Mouse (Mus musculus) embryo, embryonic 10.5 days (tissue): ENCODE data around the gene D1Ertd622e.

Experiments used
- DNase-seq: peaks from one replicate; pipeline ENCODE4 v3.0.0-alpha.2; 2015; ENCODE audit warnings: low spot score

D1Ertd622e gene

DNA sequence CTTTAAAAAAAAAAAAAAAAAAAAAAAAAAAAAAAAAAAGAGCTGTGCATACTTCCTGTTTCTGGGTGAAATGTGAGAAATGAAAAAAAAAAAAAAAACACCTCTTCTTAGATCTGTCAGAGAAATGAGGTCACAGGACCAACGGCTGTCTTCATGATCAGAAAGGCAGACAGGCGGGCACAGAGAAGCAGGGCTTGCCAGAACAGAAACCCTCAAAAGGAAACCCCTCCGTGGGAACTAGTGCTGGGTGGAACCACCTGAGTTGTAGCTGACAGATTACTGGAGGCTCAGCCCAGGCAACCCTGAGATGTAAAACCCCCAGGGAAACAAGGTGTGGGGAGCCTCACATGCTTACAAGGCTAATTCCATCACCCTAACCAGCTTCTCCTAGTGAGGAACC, 81.6 kb downstream of the D1Ertd622e start:
- no peak for DNase-seq

DNA sequence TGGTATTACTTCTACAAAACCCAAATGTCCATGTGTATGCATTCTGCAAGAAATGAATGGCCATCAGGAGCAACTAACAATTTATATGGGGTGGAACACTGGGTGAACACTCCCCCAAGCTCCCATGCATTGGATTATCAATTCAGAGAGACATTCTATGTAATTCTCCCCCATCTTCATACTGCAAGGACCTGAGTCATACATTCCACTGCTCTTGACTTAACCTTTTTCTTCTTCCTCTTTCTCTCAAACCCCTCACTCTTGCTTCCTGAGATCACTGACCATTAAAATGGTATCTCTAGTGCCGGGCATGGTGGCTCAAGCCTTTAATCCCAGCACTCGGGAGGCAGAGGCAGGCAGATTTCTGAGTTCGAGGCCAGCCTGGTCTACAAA, 83.9 kb downstream of the D1Ertd622e start:
- no peak for DNase-seq

DNA sequence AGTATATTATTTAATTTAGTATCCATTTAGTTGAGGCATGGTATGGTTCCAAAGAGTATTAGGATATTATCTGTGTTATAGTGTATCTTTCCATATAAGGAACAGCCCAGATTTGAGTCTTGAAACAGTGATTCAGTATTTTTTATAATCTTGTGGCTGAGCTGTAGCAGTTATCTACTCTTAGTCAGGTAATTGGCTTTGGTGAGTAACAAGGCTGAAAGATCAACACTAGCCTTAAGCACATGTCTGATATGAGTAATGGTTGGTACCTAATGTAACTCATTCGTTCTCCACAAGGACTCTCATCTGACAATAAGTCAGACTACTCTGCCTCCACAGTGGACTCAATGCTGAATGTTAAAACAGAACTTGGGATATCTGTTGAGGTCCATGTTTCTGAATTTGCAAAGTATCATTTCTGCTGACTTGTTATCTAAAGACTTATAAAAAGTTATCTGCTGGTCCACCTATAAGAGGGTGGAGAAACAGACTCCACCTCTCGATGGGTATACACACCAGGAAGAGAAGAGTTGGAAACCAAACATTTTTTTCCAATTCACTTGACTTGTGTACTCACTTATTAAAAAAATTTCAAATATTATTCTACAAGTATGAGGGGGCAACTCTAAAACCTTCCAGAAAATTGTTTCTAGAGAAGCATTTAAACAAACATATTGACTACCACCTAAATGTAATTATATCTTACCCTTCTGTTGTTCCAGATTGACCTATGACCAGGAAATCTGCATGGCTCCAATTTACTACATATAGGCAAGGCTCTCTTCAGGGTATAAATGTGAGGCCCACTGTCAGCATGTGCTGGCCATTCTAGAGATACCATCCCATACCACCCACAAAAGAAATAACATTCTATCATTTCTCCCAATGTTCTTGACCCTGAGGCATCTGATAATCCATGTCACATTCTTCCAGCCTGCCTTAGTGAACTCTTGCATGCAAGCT, 84.5 kb downstream of the D1Ertd622e start:
- no peak for DNase-seq

DNA sequence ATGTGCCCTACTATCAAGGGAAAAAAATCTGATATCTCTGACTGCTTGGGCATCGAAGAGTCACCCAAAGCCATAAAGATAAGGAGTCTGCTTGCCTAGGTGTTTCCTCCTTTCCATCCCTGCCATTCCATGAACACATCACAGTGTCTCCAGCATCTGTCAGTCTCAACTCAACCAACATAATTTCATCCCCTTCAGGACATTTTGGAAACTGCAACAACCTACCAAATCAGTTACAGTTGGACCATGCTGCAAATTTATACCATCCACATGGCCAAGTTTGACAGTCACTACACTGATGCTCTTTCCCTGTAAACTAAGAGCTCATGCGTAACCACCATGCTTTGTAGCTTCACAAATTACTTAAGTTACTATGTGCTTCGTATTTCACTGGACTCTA, 85.3 kb downstream of the D1Ertd622e start:
- DNase-seq = no peak

DNA sequence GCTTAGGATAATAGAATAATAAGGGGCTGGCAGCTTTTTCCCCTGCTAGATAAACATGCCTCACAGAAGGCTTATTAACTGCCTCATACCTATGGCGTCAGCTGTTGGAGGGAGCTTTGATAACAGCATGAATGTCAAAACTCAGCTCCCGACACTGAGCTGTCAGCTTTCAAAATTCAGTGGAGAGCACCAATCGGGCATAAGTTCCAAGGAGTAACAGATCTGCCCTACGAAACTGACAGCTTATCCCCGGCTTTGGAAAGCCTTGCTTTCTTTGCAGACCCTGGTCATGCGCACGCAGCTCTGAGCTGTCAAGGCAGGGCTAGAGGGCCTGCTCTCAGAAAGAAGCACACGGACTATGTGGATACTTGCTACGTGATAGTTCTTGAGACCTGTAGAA, 91.1 kb downstream of the D1Ertd622e start:
- DNase-seq = no peak

DNA sequence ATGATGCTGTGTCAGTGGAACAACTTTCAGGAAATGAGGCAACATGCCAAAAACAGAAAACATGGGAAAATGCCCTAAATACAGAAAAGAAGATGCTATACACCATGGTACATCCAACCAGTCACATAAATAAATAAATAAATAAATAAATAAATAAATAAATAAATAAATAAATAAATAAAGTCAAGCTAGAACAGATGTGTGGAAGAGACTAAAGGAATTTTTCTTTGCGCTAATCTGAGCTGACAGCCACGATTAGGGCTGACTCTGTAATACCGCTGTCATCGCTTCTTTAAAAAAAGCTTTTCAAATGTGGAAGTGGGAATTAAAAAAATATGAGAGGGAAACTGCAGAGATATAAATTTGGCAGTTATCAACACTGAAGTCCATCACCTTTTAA, 93.9 kb downstream of the D1Ertd622e start:
- no peak for DNase-seq

DNA sequence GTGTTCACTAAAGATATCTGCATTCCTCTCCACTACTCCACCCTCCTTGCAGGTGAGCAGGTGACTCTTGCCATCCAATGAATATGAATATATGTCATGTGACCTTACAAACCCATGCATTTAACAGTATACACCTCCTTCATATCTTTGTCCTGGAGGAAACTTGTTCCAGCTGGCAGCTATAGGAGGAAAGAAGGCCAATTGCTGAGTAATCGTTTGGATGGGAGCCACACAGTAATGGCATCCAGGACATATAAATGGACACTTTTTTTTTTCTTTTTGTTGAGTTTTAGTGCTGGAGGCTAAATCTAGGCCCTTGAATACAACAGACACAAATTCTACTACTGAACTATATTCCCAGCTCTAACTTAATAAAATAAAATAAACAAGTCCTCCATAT, 97.2 kb downstream of the D1Ertd622e start:
- no peak for DNase-seq

DNA sequence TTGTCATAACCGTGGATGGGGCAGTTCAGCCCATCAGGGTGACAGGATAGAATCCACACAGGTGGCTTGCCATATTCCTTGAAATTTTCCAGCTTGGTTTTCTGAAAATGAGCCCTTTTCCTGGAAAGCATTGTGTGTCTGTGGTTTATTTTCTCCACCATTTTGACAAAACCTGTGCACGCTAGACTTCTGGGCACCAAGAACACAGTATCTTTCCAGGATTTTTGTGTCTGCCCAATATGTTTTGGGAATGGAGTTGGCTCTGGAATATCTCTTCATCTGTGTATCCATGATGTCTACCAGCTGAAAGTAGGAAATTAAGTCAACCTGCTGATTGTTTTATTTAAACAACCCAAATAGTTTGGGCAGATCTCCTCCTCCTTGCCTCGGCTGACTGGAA, 99.0 kb downstream of the D1Ertd622e start:
- DNase-seq = no peak
